ENCODE assay signal across 26 mouse cellular contexts in genomic region chr14:53562606-53563005, GRCm38 (mm10).
DNase-seq lines count a peak whose midpoint lies in the region; TF ChIP-seq lines count a peak whose summit lies in the region.
"Had no signal": no experiment of that assay in that cellular context is flagged by ENCODE, and none has a peak within 500 bp of the region (broad histone marks: within the 10 kb centered on the region; RNA-seq: fewer than 3 reads in every experiment).

No protein-coding gene starts in this region.

- no peaks in the 10 kb centered on the region for H3K27me3 ChIP-seq in E14TG2a.4 (ENCODE audit: insufficient read depth, low read length)
- no peaks in the 10 kb centered on the region for H3K27me3 ChIP-seq in kidney, adult 2 months (replicated peaks; ENCODE audit: control insufficient read depth, insufficient read depth, low read length)
- H3K27me3 ChIP-seq: CH12.LX; forebrain, embryonic 13.5 days; heart, embryonic 12.5 days; heart, embryonic 15.5 days; hindbrain, embryonic 13.5 days had no signal

- no peaks in the 10 kb centered on the region for H3K9me3 ChIP-seq in E14TG2a.4 (ENCODE audit: low read length)
- H3K9me3 ChIP-seq: forebrain, embryonic 10.5 days; forebrain, embryonic 13.5 days; heart, embryonic 12.5 days; heart, embryonic 15.5 days; hindbrain, embryonic 10.5 days; hindbrain, embryonic 13.5 days had no signal

- peak; percentile 70 for DNase-seq in R1 (ENCODE audit: low read depth, low spot score)
- DNase-seq in thymus, postnatal 0 days (ENCODE audit: low spot score), result peak; percentile 45
- peak; percentile 34 to 56 for DNase-seq in thymus, postnatal 36 days
- DNase-seq in frontal cortex, postnatal 25 days (ENCODE audit: low spot score in 2 of 2), result no peak
- DNase-seq in cerebellum, adult 11-12 months, result no peak
- no peak for DNase-seq in kidney, adult 2 months
- DNase-seq: adrenal gland, adult 2 months; adrenal gland, postnatal 14 days; B cell, adult 2 months; cerebellum, adult 11 months; cerebellum, adult 8-10 months; cerebellum, postnatal 10 days; cerebellum, postnatal 36 days; embryo, embryonic 11 days; gastrocnemius, postnatal 25 days; heart, adult 18-20 months; heart, postnatal 10 days; heart, postnatal 36 days had no signal

- H3K27ac ChIP-seq in kidney, adult 2 months (ENCODE audit: insufficient read depth, low read depth, low read length), result no peak overlapping the region
- H3K27ac ChIP-seq: forebrain, embryonic 10.5 days; forebrain, embryonic 13.5 days; heart, embryonic 15.5 days; hindbrain, embryonic 10.5 days; hindbrain, embryonic 13.5 days had no signal

- 50% methylated on average over 2 of the region's 2 CpGs for WGBS in kidney, adult 2 months

- no peak for TF ChIP-seq POLR2A in kidney, adult 2 months (IDR thresholded peaks at IDR 0.05; ENCODE audit: low read depth, low read length)

- no peak for TF ChIP-seq CTCF in E14TG2a.4 (conservative IDR thresholded peaks at IDR 0.05; ENCODE audit: low read length)
- no peak for TF ChIP-seq CTCF in kidney, adult 2 months (conservative IDR thresholded peaks at IDR 0.05; ENCODE audit: insufficient read depth, insufficient read length, low read depth, low read length)

- H3K4me1 ChIP-seq in E14TG2a.4 (replicated peaks; ENCODE audit: low read depth, low read length), result peaks cover 25% of the 10 kb centered on the region
- H3K4me1 ChIP-seq in kidney, adult 2 months (ENCODE audit: control insufficient read depth, insufficient read depth, low read length), result no peaks in the 10 kb centered on the region
- H3K4me1 ChIP-seq: forebrain, embryonic 10.5 days; forebrain, embryonic 13.5 days; heart, embryonic 12.5 days; heart, embryonic 15.5 days; hindbrain, embryonic 10.5 days; hindbrain, embryonic 13.5 days had no signal

- no peaks in the 10 kb centered on the region for H3K36me3 ChIP-seq in E14TG2a.4 (ENCODE audit: insufficient read depth, low read length)
- no peaks in the 10 kb centered on the region for H3K36me3 ChIP-seq in kidney, adult 2 months (ENCODE audit: control insufficient read depth, insufficient read depth, low read length)
- H3K36me3 ChIP-seq: forebrain, embryonic 10.5 days; heart, embryonic 12.5 days; heart, embryonic 15.5 days; hindbrain, embryonic 10.5 days; hindbrain, embryonic 13.5 days had no signal

- H3K4me3 ChIP-seq in E14TG2a.4 (replicated peaks; ENCODE audit: low read length), result peak overlapping the region; percentile 60
- no peak overlapping the region for H3K4me3 ChIP-seq in kidney, adult 2 months (ENCODE audit: insufficient read depth, low read depth, low read length)
- H3K4me3 ChIP-seq: forebrain, embryonic 10.5 days; forebrain, embryonic 13.5 days; heart, embryonic 12.5 days; heart, embryonic 15.5 days; hindbrain, embryonic 10.5 days; hindbrain, embryonic 13.5 days had no signal

Comparison
In these comparisons a context has a peak if more than half of its experiments do, and no peak if none do; other contexts are left out.
1. DNase-seq: peak in R1 (single experiment), thymus, postnatal 0 days (single experiment) and thymus, postnatal 36 days (2 of 2); none in frontal cortex, postnatal 25 days (0 of 2), cerebellum, adult 11-12 months (single experiment) and kidney, adult 2 months (single experiment).